Mouse (Mus musculus): ENCODE data around the gene Chpt1.
"Not testable (repeated sequence)": the region's sequence is repeated elsewhere in the genome, so short reads cannot be mapped to it uniquely, and the experiment has no call there.

The Chpt1 gene

GRCm38 (mm10) chr10:88503421-88504314 lies at the start of gene Chpt1:
Chpt1 (minus strand) TSS chr10:88504073.
- DNase-seq, result peak; percentile 92

DNA sequence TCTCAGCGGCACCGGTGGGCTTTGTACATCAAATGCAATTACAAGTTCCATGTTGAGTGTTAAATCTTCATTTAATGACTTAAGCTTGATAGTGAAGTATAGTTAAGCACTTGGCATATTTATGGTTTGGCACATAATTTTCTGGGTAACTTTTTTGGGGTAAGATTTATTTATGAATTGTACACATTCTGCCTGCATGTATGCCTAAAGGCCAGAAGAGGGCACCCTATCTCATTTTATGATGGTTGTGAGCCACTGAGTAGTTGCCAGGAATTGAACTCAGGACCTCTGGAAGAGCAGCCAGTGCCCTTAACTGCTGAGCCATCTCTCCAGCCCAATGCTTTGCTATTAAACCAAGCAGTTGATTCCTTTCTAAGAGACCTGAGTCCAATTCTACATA lies 48.9 kb upstream of the Chpt1 start:
- no peak for DNase-seq

DNA sequence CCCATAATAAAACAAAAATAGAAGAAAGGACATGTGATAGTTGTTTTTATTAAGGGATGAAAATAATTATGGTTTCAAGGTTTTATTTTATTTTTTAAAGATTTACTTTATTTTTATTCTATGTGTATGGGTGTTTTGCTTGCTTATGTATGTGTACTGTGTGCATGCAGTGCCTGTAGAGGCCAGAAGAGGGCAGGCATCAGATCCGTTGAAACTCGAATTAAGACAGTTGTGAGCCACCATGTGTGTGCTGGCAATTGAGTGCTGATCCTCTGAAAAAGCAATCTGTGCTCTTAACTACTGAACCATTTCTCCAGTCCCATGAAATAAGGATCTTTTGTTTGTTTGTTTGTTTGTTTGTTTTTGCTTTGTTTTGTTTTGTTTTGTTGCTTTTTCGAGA lies 46.4 kb upstream of the Chpt1 start:
- no peak for DNase-seq

- no peak for DNase-seq
Observed at GRCm38 (mm10) chr10:88547635-88548034, 43.8 kb upstream of the Chpt1 start.

DNA sequence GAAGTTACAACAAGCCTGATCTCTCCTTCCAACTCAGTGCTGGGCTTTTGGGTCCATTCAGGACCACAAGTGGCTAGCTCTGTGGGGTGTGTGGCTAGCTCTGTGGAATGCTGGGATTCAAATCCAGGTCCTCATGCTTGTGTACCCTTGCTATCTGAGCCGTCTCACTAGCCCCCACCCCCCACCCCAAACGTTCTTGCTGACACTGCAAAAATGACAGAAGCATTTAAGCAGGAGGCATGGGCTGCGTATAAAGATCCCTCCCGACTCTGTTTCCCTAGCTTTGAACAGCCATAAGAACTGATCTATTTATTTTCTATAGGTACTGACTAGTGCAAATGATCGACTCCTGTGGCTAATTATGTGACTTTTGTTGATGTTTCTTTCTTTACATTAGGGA lies 26.8 kb upstream of the Chpt1 start:
- DNase-seq, result no peak

DNA sequence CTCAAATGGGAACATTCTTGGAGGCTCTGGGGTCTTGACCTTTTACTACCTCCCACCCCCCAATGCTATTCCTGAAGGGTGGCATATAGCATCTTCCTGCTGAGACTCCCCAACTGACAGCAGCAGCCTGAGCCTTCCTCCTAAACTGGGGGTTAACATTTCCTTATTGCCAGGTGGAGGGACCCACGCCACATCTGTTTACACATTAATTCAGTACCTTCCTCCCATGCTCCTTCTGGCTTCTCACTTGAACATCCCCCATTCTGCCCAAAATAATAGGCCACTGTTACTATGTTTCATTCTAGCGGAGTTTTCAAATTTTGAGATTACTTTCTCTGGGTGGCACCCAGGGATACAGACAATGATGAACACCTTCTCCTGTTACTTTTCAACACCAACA lies 20.1 kb upstream of the Chpt1 start:
- no peak for DNase-seq

GRCm38 (mm10) chr10:88523212-88523611 lies 19.3 kb upstream of the Chpt1 start:
- DNase-seq, result no peak

DNA sequence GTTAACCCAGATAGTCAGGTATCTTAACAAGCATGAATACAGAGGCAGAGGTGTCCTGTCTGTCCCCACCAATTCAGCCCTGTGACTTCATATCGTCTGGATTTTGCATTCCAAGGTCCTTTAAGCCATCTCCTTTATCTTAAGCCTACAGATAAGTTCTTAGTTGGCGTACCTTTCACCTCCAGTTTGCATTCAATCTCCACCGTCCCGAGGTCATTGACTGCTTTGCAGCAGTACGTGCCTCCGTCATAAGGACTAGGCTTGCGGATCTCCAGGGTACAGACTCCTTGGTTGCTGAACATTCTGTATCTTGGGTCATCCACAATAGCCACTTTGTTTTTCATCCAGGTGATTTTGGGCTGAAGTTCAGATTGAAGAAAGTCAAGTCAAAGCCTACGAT lies 18.9 kb upstream of the Chpt1 start:
- no peak for DNase-seq

DNA sequence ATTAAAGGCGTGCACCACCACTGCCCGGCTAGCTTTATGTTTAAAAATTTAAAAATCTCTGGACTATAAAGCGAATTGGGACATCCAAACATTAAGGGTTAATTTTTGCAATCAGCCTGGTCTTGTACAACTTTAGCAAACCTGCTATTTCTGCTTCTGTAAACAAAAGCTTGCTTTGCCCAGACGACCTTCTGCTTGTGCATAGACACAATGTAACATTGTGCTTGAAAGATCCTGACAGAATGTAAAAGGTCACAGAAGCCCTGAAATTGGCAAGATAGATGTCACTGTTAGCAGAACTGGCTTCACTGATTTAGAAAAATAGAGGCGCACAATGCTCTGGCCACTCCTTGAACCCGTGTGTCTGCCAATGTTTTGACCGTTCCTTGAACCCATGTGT lies 11.2 kb upstream of the Chpt1 start:
- not testable (repeated sequence) for DNase-seq

GRCm38 (mm10) chr10:88514495-88514894 lies 10.6 kb upstream of the Chpt1 start:
- peak; percentile 69 for DNase-seq

DNA sequence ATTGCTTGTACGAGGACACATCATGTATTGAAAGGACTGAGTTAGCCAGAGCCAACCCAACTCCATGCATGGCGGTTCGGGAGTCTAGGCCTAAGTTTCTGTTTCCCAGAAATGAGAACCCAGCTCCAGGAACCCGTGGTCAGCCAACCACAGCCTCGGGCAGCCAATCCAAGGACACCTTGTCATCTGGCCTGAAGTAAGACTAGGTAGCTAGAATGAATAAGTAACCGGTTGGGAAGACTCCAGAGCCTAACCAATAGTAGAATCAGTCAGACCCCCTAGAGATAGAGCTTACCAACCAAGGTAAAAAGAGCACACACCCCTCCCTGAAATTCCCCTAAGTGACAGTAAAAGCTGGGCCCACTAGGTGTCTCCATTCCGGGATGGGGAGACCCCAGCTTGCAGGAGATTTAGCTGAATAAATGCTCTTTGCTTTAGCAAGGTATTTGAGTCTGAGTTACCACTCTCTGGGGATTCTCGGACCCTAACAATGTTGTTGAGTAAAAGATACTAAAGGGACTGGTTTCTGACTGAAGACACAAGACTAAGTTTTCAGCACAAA lies 9.8 kb upstream of the Chpt1 start:
- no peak for DNase-seq

DNA sequence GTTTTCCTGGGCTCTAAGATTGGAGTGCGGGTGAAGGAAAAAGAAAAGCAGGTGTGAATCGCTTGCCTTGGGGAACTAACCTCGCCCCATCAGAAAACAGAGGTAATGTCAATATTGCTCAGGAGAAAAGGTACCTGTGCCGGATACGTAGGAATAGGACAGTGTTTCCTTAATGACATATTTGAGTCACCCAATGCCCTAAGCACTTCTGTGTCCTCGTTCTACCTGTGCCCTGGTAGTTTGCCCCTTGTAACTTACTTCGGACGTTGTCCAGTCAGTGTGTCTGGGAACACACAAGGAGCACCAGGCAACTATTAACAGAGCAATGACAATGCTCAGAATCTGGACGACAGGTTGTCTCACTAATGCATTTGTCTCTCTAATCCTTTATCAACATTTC lies 7.5 kb upstream of the Chpt1 start:
- DNase-seq, result no peak

- peak; percentile 59 for DNase-seq
Observed at GRCm38 (mm10) chr10:88510503-88511271, 6.8 kb upstream of the Chpt1 start.

- no peak for DNase-seq
Observed at GRCm38 (mm10) chr10:88507691-88508143, 3.8 kb upstream of the Chpt1 start.

- no peak for DNase-seq
Observed at GRCm38 (mm10) chr10:88505256-88505655, 1.4 kb upstream of the Chpt1 start.

- peak; percentile 29 for DNase-seq
Observed at GRCm38 (mm10) chr10:88504481-88504880, 608 bp upstream of the Chpt1 start.

GRCm38 (mm10) chr10:88502919-88503318 lies 954 bp downstream of the Chpt1 start:
- no peak for DNase-seq

- peak; percentile 18 for DNase-seq
Observed at GRCm38 (mm10) chr10:88501886-88502765, 1.7 kb downstream of the Chpt1 start.

DNA sequence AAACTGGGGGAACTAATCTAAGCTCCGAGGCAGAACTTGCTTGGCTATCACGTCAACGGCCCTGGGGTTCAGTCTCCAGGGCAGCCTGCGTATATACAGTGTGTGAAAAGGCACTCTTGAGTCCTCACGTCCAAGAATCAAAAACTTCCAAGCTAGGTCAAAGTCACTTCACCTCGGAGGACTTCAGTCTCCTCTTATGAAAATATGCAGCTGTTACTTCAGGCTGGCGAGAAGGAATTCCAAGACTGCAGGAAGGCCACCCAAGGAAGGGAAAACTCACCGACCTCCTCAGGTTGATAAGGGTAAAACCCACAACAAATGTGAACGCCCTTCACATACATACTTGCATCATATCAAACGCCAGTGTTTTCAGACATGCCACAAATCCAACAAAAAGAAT lies 2.5 kb downstream of the Chpt1 start:
- DNase-seq, result no peak

- DNase-seq, result no peak
Observed at GRCm38 (mm10) chr10:88499993-88500392, 3.9 kb downstream of the Chpt1 start.

- DNase-seq, result no peak
Observed at GRCm38 (mm10) chr10:88496864-88497564, 6.9 kb downstream of the Chpt1 start.
